Mouse (Mus musculus) stomach, postnatal 0 days (tissue): ENCODE measurements around the gene Rp9. TPM values are rescaled to one million over a fixed set of nuclear protein-coding genes. Genes with fewer than 3 reads are reported as not detected.

Experiments used
- ATAC-seq: fragments of 200-750 bp; cut with Nextera tagmentation; 2 replicates; pipeline ENCODE4 v1.8.0; 2017; ENCODE audit not compliant: low FRiP score, low TSS enrichment
- DNase-seq: peaks from one replicate; pipeline ENCODE4 v3.0.0-alpha.2; 2016; ENCODE audit warnings: low spot score
- H3K27ac ChIP-seq: fragments of 300-500 bp; sonication (generic); replicated peaks from 2 replicates; pipeline ENCODE4 v1.5.1; 2014; ENCODE audit warnings: mild to moderate bottlenecking, control low read depth
- H3K27me3 ChIP-seq: fragments of 300-500 bp; sonication (generic); 2 replicates; pipeline ENCODE4 v1.6.1; 2014; ENCODE audit warnings: low read length; ENCODE audit not compliant: control insufficient read depth, insufficient read depth
- H3K36me3 ChIP-seq: fragments of 300-500 bp; sonication (generic); 2 replicates; pipeline ENCODE4 v1.6.1; 2014; ENCODE audit warnings: low read length, mixed read lengths; ENCODE audit not compliant: control insufficient read depth, insufficient read depth
- H3K4me1 ChIP-seq: fragments of 300-500 bp; sonication (generic); replicated peaks from 2 replicates; pipeline ENCODE4 v1.6.1; 2014; ENCODE audit warnings: antibody characterized with exemption; ENCODE audit not compliant: control insufficient read depth, insufficient read depth
- H3K4me2 ChIP-seq: fragments of 300-500 bp; sonication (generic); replicated peaks from 2 replicates; pipeline ENCODE4 v1.6.1; 2014; ENCODE audit warnings: low read depth, mild to moderate bottlenecking, control low read depth, moderate library complexity
- H3K4me3 ChIP-seq: fragments of 300-500 bp; sonication (generic); 2 replicates; pipeline ENCODE4 v1.5.1; 2014; ENCODE audit warnings: low read depth, low read length, control low read depth
- H3K9ac ChIP-seq: fragments of 300-500 bp; sonication (generic); 2 replicates; pipeline ENCODE4 v1.6.1; 2014; ENCODE audit warnings: mild to moderate bottlenecking, low read length, control low read depth, mixed read lengths
- H3K9me3 ChIP-seq: fragments of 300-500 bp; sonication (generic); 2 replicates; pipeline ENCODE4 v1.6.1; 2016; ENCODE audit warnings: low read length; ENCODE audit not compliant: control insufficient read depth
- CTCF ChIP-seq: IDR thresholded peaks from 2 replicates; pipeline ENCODE4 v1.5.1; 2016; ENCODE audit warnings: antibody characterized with exemption, low read depth, mild to moderate bottlenecking, moderate library complexity
- EP300 ChIP-seq: optimal IDR thresholded peaks from 2 replicates; pipeline ENCODE3; 2016; ENCODE audit warnings: antibody characterized with exemption
- WGBS: fragments of 180-500 bp; shearing (Covaris S2); extraction: QIAGEN DNeasy Blood & Tissue Kit; methylation state at CpG from one replicate; pipeline ENCODE4 v1.1.7; 2014; 5-methylcytosine and 5-hydroxymethylcytosine counted together
- polyA plus RNA-seq: library from polyadenylated mRNA; unstranded; fragments of >200 nt; fragmentation: Nextera tagmentation; extraction: Ambion mirVana; gene quantifications from 2 replicates; pipeline ENCODE4 v1.2.1, GENCODE M21; 2015

Gene Rp9
- polyA plus RNA-seq, 1 experiment from 2014 or later, result 65.0 TPM

DNA sequence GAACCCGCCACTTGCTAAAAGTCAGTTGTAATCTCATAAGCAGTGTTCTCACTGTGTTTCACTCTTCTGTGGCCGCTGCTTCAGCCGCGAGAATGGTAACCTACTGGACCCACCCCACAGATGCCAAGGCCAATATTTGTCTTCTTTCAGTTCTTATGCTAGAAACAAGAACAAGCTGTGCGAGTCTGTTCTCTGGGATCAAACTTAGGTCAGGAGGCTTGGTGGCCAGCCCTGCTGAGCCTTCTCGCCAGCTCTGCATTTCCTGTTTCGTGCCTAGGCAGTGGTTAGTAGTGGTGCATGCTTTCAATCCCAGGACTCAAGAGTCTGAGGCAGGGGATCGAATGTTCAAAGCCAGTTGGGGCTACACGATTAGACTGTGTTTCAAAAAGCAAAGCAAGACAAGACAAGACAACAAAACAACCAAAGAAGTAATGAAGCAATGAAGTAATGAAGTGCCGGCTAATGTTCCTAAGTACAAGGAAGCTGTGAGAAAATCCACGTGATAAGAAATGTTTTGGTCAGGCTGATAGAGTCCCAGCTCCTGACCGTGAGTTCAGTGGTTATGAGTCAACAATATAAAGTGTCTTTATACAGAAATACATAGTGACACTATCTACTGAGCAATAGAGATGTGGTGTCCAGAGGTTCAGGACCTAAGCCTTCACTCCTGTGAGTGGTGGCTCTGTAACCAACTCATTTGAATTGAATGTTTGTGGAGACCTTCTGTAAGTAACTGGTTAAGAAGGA, 15.2 kb upstream of the Rp9 start:
- WGBS, result 60% methylated on average over 12 of the region's 12 CpGs
- H3K27me3 ChIP-seq, result no peaks in the 10 kb centered on the region

GRCm38 (mm10) chr9:22483866-22484561, 14.5 kb upstream of the Rp9 start:
- no peaks in the 10 kb centered on the region for H3K4me1 ChIP-seq
- H3K36me3 ChIP-seq, result no peaks in the 10 kb centered on the region
- H3K9me3 ChIP-seq, result no peaks in the 10 kb centered on the region
- 84% methylated on average over 8 of the region's 8 CpGs for WGBS
- H3K4me3 ChIP-seq, result no peak overlapping the region
- DNase-seq, result no peak
- no peak overlapping the region for H3K9ac ChIP-seq
- no peaks in the 10 kb centered on the region for H3K27me3 ChIP-seq
- TF ChIP-seq EP300 (no peak), CTCF (no peak)
- peak; percentile 19; the same call in 1 of the 2 replicates for ATAC-seq
- H3K4me2 ChIP-seq, result no peak overlapping the region
- peak overlapping the region; percentile 78; the same call in 1 of the 2 replicates for H3K27ac ChIP-seq

More for the DNA sequence above, 15.2 kb upstream of the Rp9 start:
- Histone ChIP-seq H3K4me2 (no peak overlapping the region), H3K27ac (peak overlapping the region; percentile 78), H3K4me3 (no peak overlapping the region), H3K4me1 (no peaks in the 10 kb centered on the region), H3K9me3 (no peaks in the 10 kb centered on the region), H3K36me3 (no peaks in the 10 kb centered on the region), H3K9ac (no peak overlapping the region)
- no peak for TF ChIP-seq EP300
- no peak for TF ChIP-seq CTCF
- DNase-seq (peak; percentile 66), ATAC-seq (peak; percentile 94)

GRCm38 (mm10) chr9:22478946-22479345, 9.4 kb upstream of the Rp9 start:
- Histone ChIP-seq H3K9me3 (no peaks in the 10 kb centered on the region), H3K36me3 (no peaks in the 10 kb centered on the region), H3K4me1 (no peaks in the 10 kb centered on the region), H3K4me2 (no peak overlapping the region), H3K27me3 (no peaks in the 10 kb centered on the region), H3K27ac (no peak overlapping the region), H3K4me3 (no peak overlapping the region), H3K9ac (no peak overlapping the region)
- 91% methylated on average over 8 of the region's 8 CpGs for WGBS
- TF ChIP-seq CTCF (no peak), EP300 (no peak)
- ATAC-seq (no peak), DNase-seq (no peak)

DNA sequence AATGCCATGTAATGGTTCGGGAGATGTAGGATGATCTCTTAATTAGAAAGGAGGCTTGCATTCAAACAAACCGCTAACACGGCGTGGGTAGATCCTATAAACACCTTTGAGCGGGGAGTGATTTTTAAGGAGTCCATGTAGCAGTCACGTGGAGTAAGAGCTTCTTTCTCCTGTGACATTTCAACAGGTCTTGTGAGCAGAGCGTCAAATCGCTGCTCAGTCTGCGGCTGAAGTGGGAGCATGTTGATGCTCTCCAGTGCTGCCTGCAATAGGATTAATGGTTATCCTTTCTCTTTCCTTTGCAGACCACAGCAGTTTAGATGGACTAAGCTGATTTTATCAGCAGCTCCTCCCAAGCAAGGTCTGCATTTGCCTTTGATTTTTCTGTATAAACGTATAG, 6.7 kb upstream of the Rp9 start:
- Histone ChIP-seq H3K4me1 (no peaks in the 10 kb centered on the region), H3K9me3 (no peaks in the 10 kb centered on the region), H3K36me3 (no peaks in the 10 kb centered on the region), H3K9ac (peak overlapping the region; percentile 63), H3K4me3 (peak overlapping the region; percentile 63), H3K4me2 (peak overlapping the region; percentile 87), H3K27me3 (no peaks in the 10 kb centered on the region), H3K27ac (no peak overlapping the region)
- no peak for TF ChIP-seq CTCF
- TF ChIP-seq EP300, result no peak
- DNase-seq (no peak), ATAC-seq (no peak)
- WGBS, result 2% methylated on average over 10 of the region's 10 CpGs

GRCm38 (mm10) chr9:22475424-22475868, 5.9 kb upstream of the Rp9 start, which contains the start of gene Bbs9:
Gene Bbs9 (plus strand): TSS chr9:22475715.
- peak within 1 kb of the TSS; percentile 87 for H3K4me2 ChIP-seq
- WGBS, result 1% methylated on average over 25 of the region's 25 CpGs
- TF ChIP-seq EP300 (no peak), CTCF (no peak)

DNA sequence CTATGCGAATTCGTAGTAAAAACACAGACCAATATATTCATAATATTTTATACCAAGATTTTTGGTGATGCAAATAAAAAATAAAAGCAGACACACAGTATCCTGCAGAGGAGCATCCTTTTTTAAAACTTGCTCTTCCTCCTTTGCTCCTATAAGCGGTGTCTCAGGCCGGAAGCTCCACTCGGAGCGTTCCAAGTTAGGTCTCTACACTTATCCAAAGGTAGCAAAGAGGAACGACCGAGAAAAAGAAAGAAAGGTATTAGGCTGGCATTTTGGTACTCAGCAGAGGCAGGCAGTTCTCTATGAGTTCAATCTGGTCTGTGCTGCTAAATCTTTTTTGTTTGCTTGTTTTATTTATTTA, 664 bp downstream of the Rp9 start:
- DNase-seq (no peak), ATAC-seq (no peak)
- Histone ChIP-seq H3K27me3 (no peaks in the 10 kb centered on the region), H3K27ac (no peak overlapping the region), H3K4me3 (no peak overlapping the region), H3K36me3 (no peaks in the 10 kb centered on the region; the same call in 1 of the 2 replicates), H3K4me1 (no peaks in the 10 kb centered on the region), H3K4me2 (no peak overlapping the region), H3K9me3 (no peaks in the 10 kb centered on the region), H3K9ac (no peak overlapping the region)
- 81% methylated on average over 8 of the region's 8 CpGs for WGBS
- TF ChIP-seq CTCF, result no peak
- no peak for TF ChIP-seq EP300

More at GRCm38 (mm10) chr9:22475424-22475868, 5.9 kb upstream of the Rp9 start, which contains the start of gene Bbs9:
- ATAC-seq (peak; percentile 99), DNase-seq (peak; percentile 91)
- Histone ChIP-seq H3K9ac (peak within 1 kb of the TSS; percentile 63), H3K4me1 (no peaks in the 10 kb centered on the region), H3K9me3 (no peaks in the 10 kb centered on the region), H3K27me3 (no peaks in the 10 kb centered on the region), H3K4me3 (peak within 1 kb of the TSS; percentile 63), H3K27ac (peak within 1 kb of the TSS; percentile 53; the same call in 1 of the 2 replicates), H3K36me3 (no peaks in the 10 kb centered on the region)
